8 mouse cellular contexts compared by ENCODE assay signal in the genomic region with DNA sequence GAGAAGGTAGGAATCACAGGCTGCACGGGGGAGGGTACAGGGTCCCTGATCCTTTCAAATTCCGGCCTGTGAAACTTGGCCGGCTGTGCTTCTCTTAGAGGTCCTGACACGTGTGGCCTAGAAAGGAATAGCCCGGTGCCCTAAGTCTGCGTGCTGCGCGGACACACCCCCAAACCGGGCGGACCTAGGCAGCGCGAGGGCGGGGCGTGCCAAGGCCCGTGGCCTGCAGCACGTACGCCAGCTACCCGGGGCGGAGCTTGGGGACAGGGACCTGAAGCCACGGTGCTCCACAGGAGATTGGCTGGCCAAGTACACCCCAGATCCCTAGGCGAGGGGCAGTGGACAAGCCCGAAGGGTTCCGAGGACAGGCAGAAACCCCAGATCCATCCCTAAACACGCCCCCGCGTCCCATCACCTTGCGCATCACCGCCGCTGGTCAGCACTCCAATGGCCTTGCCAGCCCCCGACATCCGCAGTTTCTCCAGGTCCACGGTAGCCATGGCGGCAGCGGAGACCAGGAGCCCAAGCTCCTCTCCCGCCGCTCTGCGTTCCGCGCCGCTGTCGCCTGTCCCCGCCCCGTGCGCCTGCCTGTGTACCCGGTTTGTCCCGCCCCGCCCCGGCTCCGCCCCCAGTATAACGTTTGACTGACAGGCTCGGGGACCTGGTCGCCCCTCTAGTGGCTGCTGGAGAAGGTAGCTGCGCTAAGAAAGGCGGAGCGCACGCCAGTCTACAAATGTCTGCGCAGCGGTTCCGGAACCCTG. TPM values are rescaled to one million over a fixed set of nuclear protein-coding genes. Genes with fewer than 3 reads are reported as not detected.
A peak's percentile ranks its signal among the peaks of the same experiment; 100 is the strongest.
DNase-seq lines count a peak whose midpoint lies in the region; ATAC-seq lines count a peak whose summit lies in the region.

No protein-coding gene starts in this region.

- under 1% methylated on average over 58 of the region's 59 CpGs for WGBS in heart, embryonic 14.5 days
- under 1% methylated on average over 59 of the region's 59 CpGs for WGBS in liver, embryonic 13.5 days (ENCODE audit: insufficient replicate concordance)
- WGBS in stomach, embryonic 16.5 days, result under 1% methylated on average over 59 of the region's 59 CpGs

- peaks cover 12% of the 10 kb centered on the region for H3K36me3 ChIP-seq in heart, embryonic 14.5 days (ENCODE audit: control insufficient read depth, insufficient read depth, low read length)
- peaks cover 22% of the 10 kb centered on the region for H3K36me3 ChIP-seq in liver, embryonic 13.5 days
- H3K36me3 ChIP-seq in stomach, embryonic 16.5 days (ENCODE audit: control insufficient read depth, insufficient read depth, low read length), result no peaks in the 10 kb centered on the region

- peak overlapping the region; percentile 72 to 88 for H3K4me3 ChIP-seq in heart, embryonic 14.5 days (ENCODE audit: control insufficient read depth in 1 of 2, insufficient read depth in 1 of 2, low read depth in 1 of 2, low read length in 2 of 2)
- peak overlapping the region; percentile 89 for H3K4me3 ChIP-seq in liver, embryonic 13.5 days (replicated peaks)
- peak overlapping the region; percentile 75 for H3K4me3 ChIP-seq in stomach, embryonic 16.5 days (replicated peaks; ENCODE audit: low read length)

- H3K9me3 ChIP-seq in heart, embryonic 14.5 days (ENCODE audit: control insufficient read depth, low read length), result no peaks in the 10 kb centered on the region
- no peaks in the 10 kb centered on the region for H3K9me3 ChIP-seq in liver, embryonic 13.5 days (replicated peaks)
- no peaks in the 10 kb centered on the region for H3K9me3 ChIP-seq in stomach, embryonic 16.5 days (replicated peaks; ENCODE audit: control insufficient read depth, low read length)

- peak; percentile 93 for ATAC-seq in erythroid progenitor cell, adult 5-6 weeks (replicated peaks; ENCODE audit: low FRiP score, poor library complexity, severe bottlenecking)
- peak; percentile 94 for ATAC-seq in heart, embryonic 14.5 days (ENCODE audit: insufficient number of reproducible peaks, insufficient read depth, low FRiP score, low read depth)
- ATAC-seq in liver, embryonic 13.5 days (ENCODE audit: low read depth), result peak; percentile 89
- peak; percentile 96 for ATAC-seq in stomach, embryonic 16.5 days (ENCODE audit: insufficient read depth, low FRiP score)

- peak overlapping the region; percentile 96 for H3K4me2 ChIP-seq in heart, embryonic 14.5 days (ENCODE audit: low read length)
- peak overlapping the region; percentile 98 for H3K4me2 ChIP-seq in liver, embryonic 13.5 days
- peak overlapping the region; percentile 82 for H3K4me2 ChIP-seq in stomach, embryonic 16.5 days (ENCODE audit: low read depth, low read length)

- DNase-seq in CD4-positive helper T cell, adult 2 months (ENCODE audit: low read depth, low spot score), result peak; percentile 97
- peak; percentile 80 for DNase-seq in brain, embryonic 18.5 days (ENCODE audit: low read depth, low spot score)
- DNase-seq in kidney, postnatal 14 days, result peak; percentile 98
- DNase-seq in liver, embryonic 13.5 days, result peak; percentile 95
- peak; percentile 97 for DNase-seq in neural tube, embryonic 10.5 days (ENCODE audit: extremely low spot score, low spot score)

- peak overlapping the region; percentile 98 for H3K9ac ChIP-seq in heart, embryonic 14.5 days (ENCODE audit: low read length)
- peak overlapping the region; percentile 96 for H3K9ac ChIP-seq in liver, embryonic 13.5 days
- peak overlapping the region; percentile 86 for H3K9ac ChIP-seq in stomach, embryonic 16.5 days (ENCODE audit: low read length)

- H3K27ac ChIP-seq in heart, embryonic 14.5 days (replicated peaks in 1 of 2; ENCODE audit: control insufficient read depth in 1 of 2, insufficient read depth in 1 of 2, low read depth in 2 of 2, low read length in 2 of 2), result peak overlapping the region; percentile 98 to 100
- H3K27ac ChIP-seq in liver, embryonic 13.5 days, result peak overlapping the region; percentile 99
- H3K27ac ChIP-seq in stomach, embryonic 16.5 days (ENCODE audit: low read length), result peak overlapping the region; percentile 99

- H3K4me1 ChIP-seq in heart, embryonic 14.5 days (ENCODE audit: control insufficient read depth in 2 of 2, insufficient read depth in 2 of 2, low read length in 2 of 2), result peaks cover 23 to 36% of the 10 kb centered on the region in 2 experiments
- peaks cover 61% of the 10 kb centered on the region for H3K4me1 ChIP-seq in liver, embryonic 13.5 days (replicated peaks)
- peaks cover 43% of the 10 kb centered on the region for H3K4me1 ChIP-seq in stomach, embryonic 16.5 days (ENCODE audit: control insufficient read depth, insufficient read depth, low read length)

- no peaks in the 10 kb centered on the region for H3K27me3 ChIP-seq in heart, embryonic 14.5 days (ENCODE audit: control insufficient read depth, insufficient read depth, low read length)
- H3K27me3 ChIP-seq in liver, embryonic 13.5 days, result no peaks in the 10 kb centered on the region
- no peaks in the 10 kb centered on the region for H3K27me3 ChIP-seq in stomach, embryonic 16.5 days (ENCODE audit: control insufficient read depth, insufficient read depth, low read length)

RNA-seq across cellular contexts. Expression of a gene that starts 0.5 kb away (rescaled TPM):
- 0.42 and 1.8 TPM in 2 replicates for total RNA-seq in erythroid progenitor cell, adult 5-6 weeks (2015; ENCODE audit: low replicate concordance)
- total RNA-seq in erythroid progenitor cell, adult 5-6 weeks (2017; ENCODE audit: low replicate concordance), result 9.2 and 9.8 TPM in 2 replicates
- polyA plus RNA-seq in heart, embryonic 14.5 days (2014; fragmentation: Nextera tagmentation; extraction: Ambion mirVana), result 168 and 170 TPM in 2 replicates
- 94.0 and 98.3 TPM in 2 replicates for polyA plus RNA-seq in liver, embryonic 13.5 days (2015; fragmentation: Nextera tagmentation; extraction: Ambion mirVana)
- polyA plus RNA-seq in stomach, embryonic 16.5 days (2015; fragmentation: Nextera tagmentation; extraction: Ambion mirVana), result 195 and 225 TPM in 2 replicates

RNA-seq across cellular contexts. Expression of a gene that starts 31.0 kb away (rescaled TPM):
- total RNA-seq in erythroid progenitor cell, adult 5-6 weeks (2015; ENCODE audit: low replicate concordance), result not detected in 2 replicates
- 0.26 and 3.5 TPM in 2 replicates for total RNA-seq in erythroid progenitor cell, adult 5-6 weeks (2017; ENCODE audit: low replicate concordance)
- polyA plus RNA-seq in heart, embryonic 14.5 days (2014; fragmentation: Nextera tagmentation; extraction: Ambion mirVana), result 18.6 and 21.1 TPM in 2 replicates
- polyA plus RNA-seq in liver, embryonic 13.5 days (2015; fragmentation: Nextera tagmentation; extraction: Ambion mirVana), result 4.6 and 5.7 TPM in 2 replicates
- polyA plus RNA-seq in stomach, embryonic 16.5 days (2015; fragmentation: Nextera tagmentation; extraction: Ambion mirVana), result 24.8 and 25.2 TPM in 2 replicates

RNA-seq across cellular contexts. Expression of a gene that starts 32.4 kb away (rescaled TPM):
- total RNA-seq in erythroid progenitor cell, adult 5-6 weeks (2015; ENCODE audit: low replicate concordance), result not detected in 2 replicates
- 1.1 TPM in 1 of 2 replicates, not detected in the other for total RNA-seq in erythroid progenitor cell, adult 5-6 weeks (2017; ENCODE audit: low replicate concordance)
- polyA plus RNA-seq in heart, embryonic 14.5 days (2014; fragmentation: Nextera tagmentation; extraction: Ambion mirVana), result not detected in 2 replicates
- polyA plus RNA-seq in liver, embryonic 13.5 days (2015; fragmentation: Nextera tagmentation; extraction: Ambion mirVana), result not detected in 2 replicates
- polyA plus RNA-seq in stomach, embryonic 16.5 days (2015; fragmentation: Nextera tagmentation; extraction: Ambion mirVana), result 0.56 and 0.63 TPM in 2 replicates

RNA-seq across cellular contexts. Expression of a gene that starts 34.0 kb away (rescaled TPM):
- not detected in 2 replicates for total RNA-seq in erythroid progenitor cell, adult 5-6 weeks (2015; ENCODE audit: low replicate concordance)
- total RNA-seq in erythroid progenitor cell, adult 5-6 weeks (2017; ENCODE audit: low replicate concordance), result not detected in 2 replicates
- 0.16 TPM in 1 of 2 replicates, not detected in the other for polyA plus RNA-seq in heart, embryonic 14.5 days (2014; fragmentation: Nextera tagmentation; extraction: Ambion mirVana)
- not detected in 2 replicates for polyA plus RNA-seq in liver, embryonic 13.5 days (2015; fragmentation: Nextera tagmentation; extraction: Ambion mirVana)
- 0.15 and 0.20 TPM in 2 replicates for polyA plus RNA-seq in stomach, embryonic 16.5 days (2015; fragmentation: Nextera tagmentation; extraction: Ambion mirVana)

RNA-seq across cellular contexts. Expression of a gene that starts 39.0 kb away (rescaled TPM):
- 0.42 and 1.1 TPM in 2 replicates for total RNA-seq in erythroid progenitor cell, adult 5-6 weeks (2015; ENCODE audit: low replicate concordance)
- 33.1 and 38.6 TPM in 2 replicates for total RNA-seq in erythroid progenitor cell, adult 5-6 weeks (2017; ENCODE audit: low replicate concordance)
- 0.07 and 0.51 TPM in 2 replicates for polyA plus RNA-seq in heart, embryonic 14.5 days (2014; fragmentation: Nextera tagmentation; extraction: Ambion mirVana)
- polyA plus RNA-seq in liver, embryonic 13.5 days (2015; fragmentation: Nextera tagmentation; extraction: Ambion mirVana), result 0.73 and 0.94 TPM in 2 replicates
- polyA plus RNA-seq in stomach, embryonic 16.5 days (2015; fragmentation: Nextera tagmentation; extraction: Ambion mirVana), result 1.1 and 1.5 TPM in 2 replicates

Comparison
In these comparisons a context has a peak if more than half of its experiments do, and no peak if none do; other contexts are left out.
1. Peak in every context shown above with its lines: DNase-seq, ATAC-seq, H3K4me3 ChIP-seq and H3K27ac ChIP-seq.